Mouse (Mus musculus): ENCODE data around the gene Pskh1. TPM values are rescaled to one million over a fixed set of nuclear protein-coding genes. Genes with fewer than 3 reads are reported as not detected.

The Pskh1 gene
- 10.5 and 10.7 TPM in 2 replicates for polyA plus RNA-seq (2015; fragmentation: Nextera tagmentation; extraction: Ambion mirVana)

- no peaks in the 10 kb centered on the region for H3K9me3 ChIP-seq (ENCODE audit: control insufficient read depth, low read length)
- H3K4me1 ChIP-seq (replicated peaks; ENCODE audit: control insufficient read depth, insufficient read depth, low read length): peaks cover 9% of the 10 kb centered on the region
- ATAC-seq: peak; percentile 95
- WGBS: 0% methylated on average over 68 of the region's 68 CpGs
- H3K27ac ChIP-seq (ENCODE audit: low read length): peak within 1 kb of the TSS; percentile 75
- no peaks in the 10 kb centered on the region for H3K27me3 ChIP-seq (replicated peaks; ENCODE audit: control insufficient read depth, insufficient read depth, low read length)
- H3K9ac ChIP-seq (replicated peaks; ENCODE audit: low read depth, low read length): peak within 1 kb of the TSS; percentile 99
- peak within 1 kb of the TSS; percentile 92 for H3K4me2 ChIP-seq (ENCODE audit: low read length)
- H3K36me3 ChIP-seq (ENCODE audit: control insufficient read depth, insufficient read depth): no peaks in the 10 kb centered on the region
- H3K4me3 ChIP-seq (replicated peaks; ENCODE audit: low read length): peak within 1 kb of the TSS; percentile 95
Observed at GRCm38 (mm10) chr8:105900180-105900940, at the start of gene Pskh1. TSS of gene Pskh1 (plus strand) at chr8:105900441.

- no peaks in the 10 kb centered on the region for H3K27me3 ChIP-seq (replicated peaks; ENCODE audit: control insufficient read depth, insufficient read depth, low read length)
- no peak for ATAC-seq
- no peak overlapping the region for H3K27ac ChIP-seq (ENCODE audit: low read length)
- H3K4me1 ChIP-seq (replicated peaks; ENCODE audit: control insufficient read depth, insufficient read depth, low read length): peaks cover 11% of the 10 kb centered on the region
- peaks cover 20% of the 10 kb centered on the region for H3K36me3 ChIP-seq (ENCODE audit: control insufficient read depth, insufficient read depth)
- H3K4me2 ChIP-seq (ENCODE audit: low read length): peak overlapping the region; percentile 39
- 0 out of 2 replicates have a peak overlapping the region, but pooled peaks have one; percentile 13 for H3K4me3 ChIP-seq (replicated peaks; ENCODE audit: low read length)
- H3K9ac ChIP-seq (replicated peaks; ENCODE audit: low read depth, low read length): 0 out of 2 replicates have a peak overlapping the region, but pooled peaks have one; percentile 22
- H3K9me3 ChIP-seq (ENCODE audit: control insufficient read depth, low read length): no peaks in the 10 kb centered on the region
- WGBS: 77% methylated on average over 7 of the region's 7 CpGs
Observed at GRCm38 (mm10) chr8:105850611-105851010, 49.6 kb upstream of the Pskh1 start.

GRCm38 (mm10) chr8:105851651-105852143 lies 48.5 kb upstream of the Pskh1 start:
- Histone ChIP-seq H3K27me3 (replicated peaks; ENCODE audit: control insufficient read depth, insufficient read depth, low read length) (no peaks in the 10 kb centered on the region), H3K27ac (ENCODE audit: low read length) (peak overlapping the region; percentile 85), H3K4me1 (replicated peaks; ENCODE audit: control insufficient read depth, insufficient read depth, low read length) (peaks cover 21% of the 10 kb centered on the region), H3K9ac (replicated peaks; ENCODE audit: low read depth, low read length) (peak overlapping the region; percentile 83), H3K9me3 (ENCODE audit: control insufficient read depth, low read length) (no peaks in the 10 kb centered on the region), H3K4me3 (replicated peaks; ENCODE audit: low read length) (peak overlapping the region; percentile 86), H3K4me2 (ENCODE audit: low read length) (peak overlapping the region; percentile 88), H3K36me3 (ENCODE audit: control insufficient read depth, insufficient read depth) (peaks cover 12% of the 10 kb centered on the region)
- under 1% methylated on average over 34 of the region's 34 CpGs for WGBS
- ATAC-seq: peak; percentile 89

- Histone ChIP-seq H3K4me3 (replicated peaks; ENCODE audit: low read length) (peak overlapping the region; percentile 86; the same call in 1 of the 2 replicates), H3K27ac (ENCODE audit: low read length) (no peak overlapping the region)
Observed at GRCm38 (mm10) chr8:105852146-105852729, 48.0 kb upstream of the Pskh1 start.

GRCm38 (mm10) chr8:105853178-105853577 lies 47.1 kb upstream of the Pskh1 start, which contains the start of gene Cenpt:
TSS of gene Cenpt (minus strand) at chr8:105853278.
- peaks cover 8% of the 10 kb centered on the region; the same call in 1 of the 2 replicates for H3K36me3 ChIP-seq (ENCODE audit: control insufficient read depth, insufficient read depth)
- no peak within 1 kb of the TSS for H3K27ac ChIP-seq (ENCODE audit: low read length)
- 88% methylated on average over 3 of the region's 3 CpGs for WGBS
- H3K4me1 ChIP-seq (replicated peaks; ENCODE audit: control insufficient read depth, insufficient read depth, low read length): peaks cover 34% of the 10 kb centered on the region
- H3K4me3 ChIP-seq (replicated peaks; ENCODE audit: low read length): no peak within 1 kb of the TSS
- no peaks in the 10 kb centered on the region for H3K9me3 ChIP-seq (ENCODE audit: control insufficient read depth, low read length)
- ATAC-seq: no peak
- no peak within 1 kb of the TSS for H3K4me2 ChIP-seq (ENCODE audit: low read length)
- H3K9ac ChIP-seq (replicated peaks; ENCODE audit: low read depth, low read length): no peak within 1 kb of the TSS
- no peaks in the 10 kb centered on the region for H3K27me3 ChIP-seq (replicated peaks; ENCODE audit: control insufficient read depth, insufficient read depth, low read length)

More at GRCm38 (mm10) chr8:105852146-105852729, 48.0 kb upstream of the Pskh1 start:
- WGBS: 83% methylated on average over 12 of the region's 12 CpGs
- Histone ChIP-seq H3K4me1 (replicated peaks; ENCODE audit: control insufficient read depth, insufficient read depth, low read length) (peaks cover 26% of the 10 kb centered on the region), H3K9ac (replicated peaks; ENCODE audit: low read depth, low read length) (no peak overlapping the region), H3K36me3 (ENCODE audit: control insufficient read depth, insufficient read depth) (peaks cover 9% of the 10 kb centered on the region; the same call in 1 of the 2 replicates), H3K4me2 (ENCODE audit: low read length) (no peak overlapping the region), H3K9me3 (ENCODE audit: control insufficient read depth, low read length) (no peaks in the 10 kb centered on the region), H3K27me3 (replicated peaks; ENCODE audit: control insufficient read depth, insufficient read depth, low read length) (no peaks in the 10 kb centered on the region)
- no peak for ATAC-seq

DNA sequence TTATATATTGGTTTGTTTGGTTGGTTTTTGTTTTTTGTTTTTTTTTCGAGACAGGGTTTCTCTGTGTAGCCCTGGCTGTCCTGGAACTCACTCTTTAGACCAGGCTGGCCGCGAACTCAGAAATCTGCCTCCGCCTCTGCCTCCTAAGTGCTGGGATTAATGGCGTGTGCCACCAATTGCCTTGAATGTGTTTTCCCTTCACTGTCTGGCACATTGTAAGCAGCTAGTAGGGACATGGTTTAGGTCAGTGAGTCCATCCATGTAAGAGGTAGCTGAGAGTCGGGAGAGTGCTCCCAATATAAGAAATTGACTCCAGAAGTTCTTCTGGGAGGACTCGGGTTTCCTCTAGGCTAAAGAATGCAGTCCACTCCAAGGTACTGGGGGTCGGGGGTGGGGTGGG lies 45.9 kb upstream of the Pskh1 start:
- H3K9me3 ChIP-seq (ENCODE audit: control insufficient read depth, low read length): no peaks in the 10 kb centered on the region
- peak overlapping the region; percentile 86 for H3K4me3 ChIP-seq (replicated peaks; ENCODE audit: low read length)
- peak overlapping the region; percentile 33 for H3K4me2 ChIP-seq (ENCODE audit: low read length)
- H3K36me3 ChIP-seq (ENCODE audit: control insufficient read depth, insufficient read depth): no peaks in the 10 kb centered on the region
- H3K9ac ChIP-seq (replicated peaks; ENCODE audit: low read depth, low read length): peak overlapping the region; percentile 75; the same call in 1 of the 2 replicates
- no peaks in the 10 kb centered on the region for H3K27me3 ChIP-seq (replicated peaks; ENCODE audit: control insufficient read depth, insufficient read depth, low read length)
- 28% methylated on average over 8 of the region's 8 CpGs for WGBS
- peak overlapping the region; percentile 37 for H3K27ac ChIP-seq (ENCODE audit: low read length)
- no peak for ATAC-seq
- peaks cover 38% of the 10 kb centered on the region for H3K4me1 ChIP-seq (replicated peaks; ENCODE audit: control insufficient read depth, insufficient read depth, low read length)

DNA sequence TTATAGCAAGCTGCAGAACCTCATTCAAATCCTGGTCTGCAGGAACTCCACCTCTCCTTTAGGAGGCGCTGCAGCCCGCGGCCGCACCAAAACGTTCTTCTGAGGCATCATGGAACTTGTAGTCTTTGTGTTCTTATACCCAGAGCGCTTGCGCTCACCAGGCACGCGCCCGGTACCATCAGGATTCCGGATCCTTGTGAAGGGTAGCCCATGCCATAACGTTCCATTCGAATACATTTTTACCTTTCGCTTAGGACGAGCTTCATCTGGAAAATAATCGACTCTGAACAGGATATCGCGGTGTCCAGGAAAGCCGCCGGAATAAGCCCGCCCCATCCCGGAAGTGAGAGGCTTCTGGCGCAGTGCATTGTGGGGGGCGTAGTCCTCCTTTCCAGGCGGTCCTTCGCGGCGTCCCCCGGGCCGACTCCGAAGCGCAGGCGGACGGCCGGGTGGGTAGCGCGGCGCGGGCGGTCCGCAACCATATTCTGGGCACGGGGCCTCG lies 45.5 kb upstream of the Pskh1 start, which contains the start of gene Thap11:
TSS of gene Thap11 (plus strand) at position 418 of the 502 bp plus-strand sequence.
- under 1% methylated on average over 40 of the region's 43 CpGs for WGBS
- H3K27ac ChIP-seq (ENCODE audit: low read length): peak within 1 kb of the TSS; percentile 87
- no peaks in the 10 kb centered on the region for H3K9me3 ChIP-seq (ENCODE audit: control insufficient read depth, low read length)
- peak within 1 kb of the TSS; percentile 93 for H3K4me2 ChIP-seq (ENCODE audit: low read length)
- peaks cover 42% of the 10 kb centered on the region for H3K4me1 ChIP-seq (replicated peaks; ENCODE audit: control insufficient read depth, insufficient read depth, low read length)
- H3K36me3 ChIP-seq (ENCODE audit: control insufficient read depth, insufficient read depth): no peaks in the 10 kb centered on the region
- H3K9ac ChIP-seq (replicated peaks; ENCODE audit: low read depth, low read length): peak within 1 kb of the TSS; percentile 75
- ATAC-seq: peak; percentile 91
- no peaks in the 10 kb centered on the region for H3K27me3 ChIP-seq (replicated peaks; ENCODE audit: control insufficient read depth, insufficient read depth, low read length)
- H3K4me3 ChIP-seq (replicated peaks; ENCODE audit: low read length): peak within 1 kb of the TSS; percentile 86

- H3K4me1 ChIP-seq (replicated peaks; ENCODE audit: control insufficient read depth, insufficient read depth, low read length): peaks cover 42% of the 10 kb centered on the region
- H3K36me3 ChIP-seq (ENCODE audit: control insufficient read depth, insufficient read depth): no peaks in the 10 kb centered on the region
- peak overlapping the region; percentile 75 for H3K9ac ChIP-seq (replicated peaks; ENCODE audit: low read depth, low read length)
- peak overlapping the region; percentile 93 for H3K4me2 ChIP-seq (ENCODE audit: low read length)
- peak; percentile 27 for ATAC-seq
- no peaks in the 10 kb centered on the region for H3K27me3 ChIP-seq (replicated peaks; ENCODE audit: control insufficient read depth, insufficient read depth, low read length)
- H3K4me3 ChIP-seq (replicated peaks; ENCODE audit: low read length): peak overlapping the region; percentile 86
- no peaks in the 10 kb centered on the region for H3K9me3 ChIP-seq (ENCODE audit: control insufficient read depth, low read length)
- WGBS: under 1% methylated on average over 69 of the region's 71 CpGs
- peak overlapping the region; percentile 87 for H3K27ac ChIP-seq (ENCODE audit: low read length)
Observed at GRCm38 (mm10) chr8:105855248-105856167, 44.7 kb upstream of the Pskh1 start.
